Mouse (Mus musculus) kidney, adult 2 months (tissue): ENCODE measurements around the gene Dock2.

Source experiments
- CTCF ChIP-seq: fragments of 200-500 bp; conservative IDR thresholded peaks from 2 replicates; pipeline ENCODE4 v1.5.1; 2011; ENCODE audit warnings: low read depth, mild to moderate bottlenecking, control low read depth, low read length, moderate library complexity, mixed read lengths; ENCODE audit not compliant: insufficient read depth, insufficient read length
- POLR2A ChIP-seq: fragments of 200-500 bp; IDR thresholded peaks from one replicate; pipeline ENCODE4 v1.6.1; 2011; ENCODE audit warnings: low read depth, low read length, control low read depth

- TF ChIP-seq CTCF (no peak), POLR2A (no peak)
Measured at GRCm38 (mm10) chr11:34343742-34344307, 439.9 kb downstream of the Dock2 start.
